Mouse (Mus musculus): ENCODE measurements around the gene Nrap.

- TF ChIP-seq CTCF (IDR thresholded peaks at IDR 0.05; ENCODE audit: low read depth), result peak; percentile 93
- TF ChIP-seq EP300 (IDR thresholded peaks at IDR 0.05; ENCODE audit: low read depth), result no peak
These were observed 33.1 kb downstream of the Nrap start for GRCm38 (mm10) chr19:56356480-56357373.
